Mouse (Mus musculus) gastrocnemius, postnatal 4 days (tissue): ENCODE results near the gene Soat1. TPM values are rescaled to one million over a fixed set of nuclear protein-coding genes. Genes with fewer than 3 reads are reported as not detected.

Source experiments
- DNase-seq, 2 experiments: peaks; one replicate each; pipeline ENCODE4 v3.0.0; 2021 to 2022; ENCODE audit warnings: low spot score in 2 of 2, mixed read lengths in 2 of 2
- total RNA-seq, 2 experiments: library from RNA; stranded (reverse); gene quantifications; 2 replicates each; pipeline ENCODE4 v1.2.3; 2021

The Soat1 gene
- total RNA-seq, 2 experiments from 2014 or later = 22.3 to 24.3 TPM

GRCm38 (mm10) chr1:156467655-156468255 is 6.4 kb downstream of the Soat1 start:
- no peak for DNase-seq

GRCm38 (mm10) chr1:156464963-156465362 is 9.2 kb downstream of the Soat1 start:
- DNase-seq = no peak

GRCm38 (mm10) chr1:156463981-156464853 is 9.9 kb downstream of the Soat1 start:
- no peak for DNase-seq

- DNase-seq = no peak
Measured at GRCm38 (mm10) chr1:156462273-156462991, 11.7 kb downstream of the Soat1 start.

- no peak for DNase-seq
Measured at GRCm38 (mm10) chr1:156461036-156461435, 13.1 kb downstream of the Soat1 start.

- DNase-seq = no peak
Measured at GRCm38 (mm10) chr1:156460216-156460615, 13.9 kb downstream of the Soat1 start.

GRCm38 (mm10) chr1:156459690-156460089 is 14.4 kb downstream of the Soat1 start:
- no peak for DNase-seq

- DNase-seq = no peak
Measured at GRCm38 (mm10) chr1:156458391-156459060, 15.6 kb downstream of the Soat1 start.

GRCm38 (mm10) chr1:156455005-156455758 is 18.9 kb downstream of the Soat1 start:
- no peak for DNase-seq

GRCm38 (mm10) chr1:156454384-156454783 is 19.7 kb downstream of the Soat1 start:
- no peak for DNase-seq

- DNase-seq = no peak
Measured at GRCm38 (mm10) chr1:156453876-156454275, 20.3 kb downstream of the Soat1 start.

GRCm38 (mm10) chr1:156450478-156450877 is 23.7 kb downstream of the Soat1 start:
- no peak for DNase-seq

GRCm38 (mm10) chr1:156449691-156450090 is 24.4 kb downstream of the Soat1 start:
- no peak for DNase-seq

GRCm38 (mm10) chr1:156449089-156449488 is 25.0 kb downstream of the Soat1 start:
- no peak for DNase-seq

GRCm38 (mm10) chr1:156445049-156445448 is 29.1 kb downstream of the Soat1 start:
- DNase-seq = no peak

- DNase-seq = no peak
Measured at GRCm38 (mm10) chr1:156442776-156443175, 31.4 kb downstream of the Soat1 start.

- no peak for DNase-seq
Measured at GRCm38 (mm10) chr1:156442266-156442665, 31.9 kb downstream of the Soat1 start.

GRCm38 (mm10) chr1:156437726-156438125 is 36.4 kb downstream of the Soat1 start:
- no peak for DNase-seq

- DNase-seq = no peak
Measured at GRCm38 (mm10) chr1:156437016-156437708, 37.0 kb downstream of the Soat1 start.

GRCm38 (mm10) chr1:156433497-156433896 is 40.6 kb downstream of the Soat1 start:
- no peak for DNase-seq
